Mouse (Mus musculus): ENCODE measurements around the gene Adam12.
A peak's percentile ranks its signal among the peaks of the same experiment; 100 is the strongest.

The Adam12 gene

DNA sequence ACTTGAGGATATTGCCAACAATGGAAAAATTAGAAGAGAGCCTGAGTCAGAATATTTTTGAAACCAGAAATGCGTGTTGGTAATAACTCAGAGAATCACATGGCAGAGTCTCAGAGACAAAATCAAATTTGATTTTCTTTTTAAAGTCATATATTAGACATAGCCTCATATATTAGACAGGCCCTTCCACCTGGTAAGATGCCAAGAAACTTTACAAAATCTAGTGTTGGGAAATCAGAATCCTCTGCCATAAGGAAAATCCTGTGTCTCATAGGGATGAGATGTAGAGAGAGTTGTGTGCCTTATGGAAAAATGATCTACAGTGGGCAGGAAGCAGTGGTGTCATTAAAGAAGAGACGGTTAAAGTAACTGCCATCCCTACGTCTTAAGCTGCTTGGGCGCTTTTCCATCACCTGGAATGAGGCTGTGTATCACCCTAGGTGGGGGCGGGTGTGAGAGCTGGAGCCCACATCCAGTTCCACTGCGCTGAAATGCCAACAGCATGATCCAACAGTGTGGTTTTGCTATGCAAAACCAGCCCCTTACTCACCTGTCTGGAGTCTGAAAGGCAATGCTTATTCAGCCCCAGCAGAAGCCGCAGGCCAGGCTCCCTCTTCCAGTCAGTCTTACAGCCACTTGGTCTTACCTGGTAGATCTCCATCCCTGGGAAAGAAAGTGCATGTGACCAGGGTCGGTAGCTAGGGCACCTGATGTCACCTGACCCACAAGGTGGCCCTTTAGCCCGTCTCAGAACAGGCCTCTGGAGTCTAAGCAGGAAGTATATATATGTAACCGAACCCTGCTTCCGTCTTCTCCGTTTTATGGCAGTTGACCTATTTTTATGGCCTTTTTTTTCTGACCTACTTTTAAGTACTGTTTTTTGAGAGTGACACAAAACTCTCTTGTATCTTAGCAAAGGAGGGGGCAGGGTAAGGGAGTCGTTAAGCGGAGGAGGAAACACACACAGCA lies at the start of gene Adam12:
Gene Adam12 (minus strand): TSS at position 769 of the 969 bp plus-strand sequence.
- DNase-seq (ENCODE audit: low spot score in 2 of 2): no peak

DNA sequence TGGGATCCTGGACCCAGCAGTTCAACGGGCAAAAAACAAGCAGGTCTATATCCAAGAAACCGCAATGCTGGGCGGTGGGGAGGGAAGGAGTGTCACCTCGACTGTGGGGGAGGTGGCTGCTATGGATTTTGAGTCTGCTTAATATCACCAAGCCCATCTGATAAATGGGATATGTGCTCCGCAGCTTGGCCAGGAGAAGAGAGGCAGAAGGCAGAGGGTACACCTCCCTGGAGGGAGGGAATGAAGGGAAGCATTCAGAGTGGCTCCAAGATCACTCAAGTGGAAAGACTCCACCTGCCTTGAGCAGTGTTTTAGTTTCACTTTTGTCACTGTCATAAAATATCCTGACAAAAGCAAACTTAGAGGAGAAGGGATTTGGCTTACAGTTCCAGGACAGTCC lies 41.0 kb upstream of the Adam12 start:
- no peak for DNase-seq (ENCODE audit: low spot score in 2 of 2)

DNA sequence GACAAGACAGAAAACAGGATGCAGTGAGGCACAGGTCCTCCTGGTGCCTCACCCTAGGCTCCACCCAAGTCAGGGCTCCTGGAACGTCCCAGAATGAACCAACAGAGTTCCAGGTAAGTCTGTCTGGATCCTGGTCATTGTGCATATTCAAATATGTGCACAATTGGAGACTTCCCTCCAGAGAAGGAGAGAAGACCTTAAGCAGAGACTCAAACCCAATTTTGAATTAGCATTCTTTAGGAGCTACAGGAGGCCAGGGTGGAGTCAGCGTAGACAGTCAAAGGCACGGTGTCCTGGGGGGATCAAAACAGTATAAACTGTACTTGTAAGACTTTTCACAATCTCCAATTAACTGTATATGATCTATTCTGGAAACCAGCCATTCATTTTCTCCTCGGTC lies 40.5 kb upstream of the Adam12 start:
- DNase-seq (ENCODE audit: low spot score in 2 of 2): no peak

DNA sequence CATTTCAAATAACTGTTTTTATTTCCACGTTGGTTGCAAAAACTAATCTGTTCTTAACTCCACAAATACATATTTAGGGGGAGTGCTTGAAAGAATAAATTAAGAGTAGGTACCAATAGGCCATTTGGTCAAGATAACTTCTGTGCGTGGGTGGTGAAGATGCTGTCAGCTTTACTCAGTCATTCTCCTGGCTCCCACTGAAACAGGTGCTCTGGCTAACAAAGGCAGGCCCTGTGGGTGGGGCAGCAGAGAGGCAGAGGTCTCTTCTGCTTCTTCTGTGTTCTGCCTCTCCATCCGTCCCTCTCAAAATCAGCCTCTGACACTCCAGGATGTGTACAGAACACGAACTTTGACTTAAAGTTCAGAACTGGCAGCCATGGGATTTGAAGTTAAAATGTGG lies 33.8 kb upstream of the Adam12 start:
- DNase-seq (ENCODE audit: low spot score in 2 of 2): no peak

DNA sequence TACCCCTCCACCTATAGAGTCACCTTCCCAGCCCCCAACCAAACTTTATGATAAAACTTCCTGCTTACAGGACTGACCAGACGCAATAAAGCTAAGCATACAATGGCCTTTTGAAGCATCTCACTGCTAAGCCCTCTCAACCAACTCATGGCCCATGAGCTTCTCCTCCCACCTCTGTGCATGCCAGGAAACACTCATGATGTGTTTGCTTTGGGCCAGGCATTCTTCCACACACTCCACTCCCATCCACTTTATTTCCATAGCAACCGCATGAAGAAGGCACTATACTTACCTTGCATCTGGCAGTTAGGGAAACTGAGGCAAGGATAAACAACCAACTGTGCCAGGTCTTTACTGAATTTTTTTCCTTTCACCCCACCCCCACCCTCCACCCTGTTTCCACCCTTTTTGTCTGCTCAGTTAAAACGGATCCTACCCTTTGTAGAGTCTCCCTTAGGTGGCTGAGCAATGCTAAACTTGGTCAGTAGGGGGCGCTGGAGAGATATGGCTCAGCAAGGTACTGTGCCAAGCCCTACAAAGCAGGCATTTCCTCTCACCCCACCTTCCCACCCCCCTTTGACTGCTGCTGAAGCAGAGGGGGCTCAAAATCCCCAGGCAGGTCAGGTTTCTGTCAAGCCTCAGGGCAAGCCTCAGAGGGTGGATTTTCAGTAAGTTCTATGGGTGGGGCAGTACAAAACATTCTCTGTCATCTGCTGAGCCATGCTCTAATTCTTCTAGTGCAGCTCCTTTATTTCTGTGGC lies 31.4 kb upstream of the Adam12 start:
- peak; percentile 14 to 55 for DNase-seq (ENCODE audit: low spot score in 2 of 2)

DNA sequence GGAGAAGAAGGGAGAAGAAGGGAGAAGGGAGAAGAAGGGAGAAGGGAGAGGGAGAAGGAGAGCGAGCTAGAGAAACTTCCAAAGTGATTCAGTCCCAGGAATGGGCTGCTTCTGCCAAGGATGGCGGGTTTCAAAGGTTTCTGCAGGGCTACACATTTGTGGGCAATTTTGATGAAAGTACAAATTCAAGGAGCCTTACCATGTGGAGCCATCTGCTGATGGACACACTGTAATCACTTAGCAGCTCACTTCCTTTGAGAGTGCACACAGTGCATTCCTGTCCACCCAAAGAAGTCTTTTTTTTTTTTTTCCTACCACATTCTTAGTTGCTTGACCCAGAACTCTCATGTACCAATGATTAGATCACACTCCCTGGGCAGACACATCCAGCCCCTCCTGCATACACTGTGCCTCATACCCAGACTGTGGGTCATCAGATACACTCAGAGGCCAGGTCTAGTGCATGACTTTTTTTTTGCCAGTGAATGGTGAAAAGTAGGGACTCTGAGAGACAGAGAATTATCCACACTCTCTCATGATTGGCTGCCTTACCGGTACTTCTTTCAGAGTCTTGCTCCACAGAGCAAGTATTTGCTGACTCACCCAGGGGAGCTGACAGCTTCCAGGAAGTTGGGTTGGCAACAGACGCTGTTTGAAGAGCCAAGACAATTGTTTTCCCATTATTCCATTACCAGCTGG lies 29.2 kb upstream of the Adam12 start:
- no peak for DNase-seq (ENCODE audit: low spot score in 2 of 2)

DNA sequence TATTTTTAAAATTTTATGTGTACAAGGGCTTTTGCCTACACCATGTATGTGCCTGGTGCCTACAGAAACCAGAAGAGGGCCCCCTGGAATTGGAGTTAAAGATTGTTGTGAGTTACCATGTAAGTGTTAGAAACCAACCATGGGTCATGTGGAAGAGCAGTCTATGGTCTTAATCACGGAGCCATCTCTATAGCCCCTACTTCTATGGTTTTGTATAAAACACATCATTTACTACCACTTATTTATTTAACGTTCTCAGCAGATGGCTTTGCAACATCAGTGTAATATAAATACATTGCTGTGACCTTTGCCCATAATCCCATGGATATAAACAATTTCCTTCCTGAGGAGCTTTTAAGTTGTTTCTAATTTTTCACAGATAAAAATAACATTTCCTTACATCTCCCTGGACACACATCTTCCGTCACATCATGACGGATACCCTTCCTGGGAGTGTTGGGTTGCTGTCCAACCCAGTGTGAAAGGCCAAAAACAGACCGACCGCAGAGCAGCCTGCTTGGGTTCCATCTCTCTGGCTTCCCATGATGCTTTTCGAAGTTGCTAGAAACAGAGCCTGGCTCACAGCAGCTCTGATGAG lies 18.4 kb upstream of the Adam12 start:
- no peak for DNase-seq (ENCODE audit: low spot score in 2 of 2)

DNA sequence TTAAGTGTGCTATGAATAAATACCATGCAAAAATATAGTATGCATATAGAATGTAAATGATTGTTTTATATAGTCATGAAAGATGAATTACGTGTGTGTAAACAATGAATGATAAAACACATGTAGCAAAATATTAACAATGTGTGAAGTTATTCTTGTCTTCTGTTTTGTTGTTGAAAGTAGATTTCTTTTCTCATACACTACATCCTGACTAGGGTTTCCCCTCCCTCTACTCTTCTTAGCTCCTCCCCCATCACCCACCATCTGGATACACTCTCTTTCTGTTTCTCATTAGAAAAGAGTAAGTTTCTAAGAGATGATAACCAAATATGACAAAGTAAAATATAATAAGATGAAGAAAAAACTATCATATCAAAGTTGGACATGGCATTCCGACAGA lies 16.1 kb upstream of the Adam12 start:
- no peak for DNase-seq (ENCODE audit: low spot score in 2 of 2)

DNA sequence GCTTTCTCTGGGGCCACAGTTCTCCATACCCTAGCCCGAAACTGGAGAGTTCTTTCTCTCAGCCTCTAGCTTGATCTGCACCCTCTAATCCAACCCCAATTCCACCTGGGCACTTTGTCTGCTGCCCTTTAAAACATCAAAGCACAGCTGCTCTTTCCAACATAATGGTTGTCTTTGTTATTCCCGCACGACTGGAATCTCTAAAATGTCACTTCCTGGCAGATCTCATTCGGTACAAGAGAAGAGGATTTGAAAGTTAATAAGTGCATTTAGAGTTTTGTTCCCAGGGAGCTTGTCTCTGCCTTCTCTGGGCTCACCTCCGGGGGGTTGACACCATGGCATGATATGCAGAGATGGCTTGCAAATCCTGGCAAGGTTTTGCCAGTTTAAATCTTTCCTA lies 14.7 kb upstream of the Adam12 start:
- DNase-seq (ENCODE audit: low spot score in 2 of 2): no peak

DNA sequence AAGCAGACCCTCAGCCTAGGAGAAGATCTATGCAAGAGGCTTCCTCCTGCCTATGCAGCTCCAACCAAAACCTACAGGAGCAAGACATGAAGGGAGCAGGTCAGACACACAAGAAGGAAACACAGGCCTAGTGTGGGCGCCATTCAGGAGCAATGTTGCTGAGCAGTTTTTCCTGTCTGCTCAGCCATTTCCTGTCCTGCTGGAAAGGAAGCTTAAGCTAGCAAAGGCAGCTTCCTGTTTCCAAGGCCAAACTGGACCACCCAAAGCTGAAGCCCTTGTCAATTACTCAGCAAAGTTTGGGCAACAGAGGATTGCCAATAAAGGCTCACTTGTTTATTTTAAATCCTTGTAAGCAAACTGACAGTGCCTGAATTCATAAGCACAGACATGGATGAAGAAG lies 10.8 kb upstream of the Adam12 start:
- DNase-seq (ENCODE audit: low spot score in 2 of 2): no peak

DNA sequence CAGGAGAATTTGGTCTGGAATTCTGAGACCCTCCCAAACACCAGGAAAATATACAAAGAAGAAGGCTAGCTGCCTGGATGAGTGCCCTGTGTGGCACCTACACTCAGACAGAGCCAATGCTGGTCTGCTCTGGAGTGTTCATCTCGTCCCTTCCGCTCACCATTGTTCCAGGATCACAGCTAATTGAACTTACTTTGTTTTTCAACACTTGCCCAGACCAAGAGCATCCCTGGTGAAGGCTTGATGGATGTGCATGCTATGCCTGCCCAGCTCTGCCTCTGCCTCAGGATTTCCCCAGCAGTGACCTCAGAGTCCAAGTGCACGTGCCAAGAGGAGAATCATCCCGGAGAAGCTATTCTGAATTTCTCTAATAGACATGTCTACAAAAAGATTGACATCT lies 9.3 kb upstream of the Adam12 start:
- DNase-seq (ENCODE audit: low spot score in 2 of 2): no peak

DNA sequence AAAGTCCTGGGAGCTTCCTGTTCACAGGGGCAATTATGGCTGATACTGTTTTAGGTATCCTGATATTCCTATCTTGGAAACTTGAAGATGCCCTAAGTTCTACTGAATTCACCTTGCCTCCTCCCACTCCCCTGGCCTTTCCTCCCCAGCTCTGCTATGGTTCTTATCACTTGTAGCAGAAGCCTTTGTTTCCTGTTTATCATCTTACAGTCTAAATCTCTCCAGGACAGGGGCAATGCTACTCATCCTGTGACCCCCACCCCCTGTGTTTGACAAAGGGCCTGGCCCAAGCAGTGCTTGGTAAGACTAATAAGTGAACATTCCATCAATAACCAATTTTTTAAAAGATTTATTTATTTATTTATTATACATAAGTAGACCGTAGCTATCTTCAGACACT lies 8.6 kb upstream of the Adam12 start:
- no peak for DNase-seq (ENCODE audit: low spot score in 2 of 2)

DNA sequence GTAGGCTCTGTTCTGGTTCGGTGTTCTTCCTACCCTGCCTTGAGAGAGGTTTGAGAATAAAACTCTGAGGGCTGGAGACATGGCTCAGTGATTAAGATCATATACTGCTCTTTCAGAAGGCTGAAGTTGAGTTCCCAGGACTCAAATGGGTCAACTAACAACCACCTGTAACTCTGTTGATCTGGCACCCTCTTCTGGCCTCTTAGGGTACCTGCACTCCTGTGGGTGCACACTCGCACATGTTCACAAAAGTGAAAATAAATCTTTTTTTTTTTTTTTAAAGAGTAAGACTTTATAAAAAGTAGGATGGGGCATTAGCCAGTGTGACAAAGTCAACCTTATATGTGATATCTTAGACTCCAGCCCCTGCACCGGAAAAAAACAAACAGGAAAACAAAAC lies 6.9 kb upstream of the Adam12 start:
- no peak for DNase-seq (ENCODE audit: low spot score in 2 of 2)

DNA sequence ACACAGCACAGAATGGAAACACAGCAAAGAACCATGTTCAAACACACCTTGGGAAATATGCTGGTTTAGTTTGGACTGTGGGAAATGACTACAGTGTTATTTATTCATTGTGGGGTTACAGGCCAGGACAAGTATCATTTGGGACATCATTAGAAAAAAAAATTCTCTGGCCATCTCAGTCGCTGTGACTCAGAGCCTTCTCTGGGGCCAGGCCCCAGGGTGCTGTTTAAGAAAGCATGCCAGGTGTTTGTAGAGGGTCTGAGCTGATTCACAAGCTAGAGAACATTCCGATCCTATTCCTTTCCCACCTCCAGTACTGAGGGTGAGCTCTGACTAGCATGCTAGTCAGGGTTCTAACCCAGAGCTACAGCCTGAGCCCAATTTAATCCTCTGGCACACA lies 5.4 kb upstream of the Adam12 start:
- DNase-seq (ENCODE audit: low spot score in 2 of 2): no peak

DNA sequence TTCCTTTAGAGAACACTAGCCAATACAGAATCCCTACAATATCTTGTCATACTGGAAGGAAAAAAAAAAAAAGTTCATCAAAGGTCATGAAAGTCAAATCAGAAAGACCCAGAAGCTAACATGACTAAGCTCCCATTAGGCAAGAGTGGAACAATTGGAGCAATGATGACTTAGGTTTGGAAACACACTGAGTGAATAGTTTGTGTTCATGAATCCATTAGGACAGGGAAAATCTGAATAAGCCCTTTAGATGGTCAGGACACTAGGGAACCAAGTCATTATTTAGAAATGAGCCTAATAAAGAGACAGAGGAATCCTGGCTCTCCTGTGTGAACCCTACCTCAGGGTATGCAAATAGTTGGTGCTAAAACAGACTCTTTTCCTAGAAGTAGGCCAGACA lies 4.8 kb upstream of the Adam12 start:
- DNase-seq (ENCODE audit: low spot score in 2 of 2): no peak

DNA sequence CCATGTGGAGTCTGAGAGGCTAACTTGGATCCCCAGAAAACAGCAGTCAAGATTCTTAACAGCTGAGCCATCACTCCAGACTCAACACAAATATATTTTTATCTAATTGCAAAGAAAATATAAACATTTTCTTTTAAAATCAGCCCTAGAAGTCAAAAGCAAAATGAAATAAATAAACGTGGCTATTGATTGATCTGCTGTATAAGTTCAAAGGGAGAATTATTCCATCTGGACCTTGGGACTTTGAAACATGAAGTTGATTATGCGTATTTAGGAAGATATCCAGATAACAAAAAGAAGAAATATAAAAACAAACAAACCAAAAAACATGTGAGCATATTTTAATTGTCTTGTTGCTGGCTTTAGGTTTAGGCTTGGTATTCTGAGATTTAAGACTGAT lies 3.6 kb upstream of the Adam12 start:
- no peak for DNase-seq (ENCODE audit: low spot score in 2 of 2)

DNA sequence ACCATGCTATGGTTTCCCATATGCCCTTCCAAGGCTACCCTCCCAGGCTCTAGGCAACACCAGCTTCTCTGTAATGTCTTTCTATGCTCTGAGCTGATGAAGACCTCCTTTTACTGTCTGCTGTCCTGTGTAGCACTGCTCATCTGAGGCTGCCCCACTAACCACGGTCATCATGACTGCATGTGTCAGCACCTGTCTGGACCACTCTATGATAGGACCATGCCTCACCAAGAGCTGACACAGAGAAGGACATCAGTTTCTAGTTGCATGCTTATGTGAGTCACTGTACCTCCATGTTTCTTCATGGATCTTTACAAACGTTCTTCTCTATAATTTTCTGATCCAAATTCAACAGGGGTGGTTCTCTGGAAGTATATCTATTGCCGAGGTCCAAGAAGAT lies 1.2 kb downstream of the Adam12 start:
- no peak for DNase-seq (ENCODE audit: low spot score in 2 of 2)

DNA sequence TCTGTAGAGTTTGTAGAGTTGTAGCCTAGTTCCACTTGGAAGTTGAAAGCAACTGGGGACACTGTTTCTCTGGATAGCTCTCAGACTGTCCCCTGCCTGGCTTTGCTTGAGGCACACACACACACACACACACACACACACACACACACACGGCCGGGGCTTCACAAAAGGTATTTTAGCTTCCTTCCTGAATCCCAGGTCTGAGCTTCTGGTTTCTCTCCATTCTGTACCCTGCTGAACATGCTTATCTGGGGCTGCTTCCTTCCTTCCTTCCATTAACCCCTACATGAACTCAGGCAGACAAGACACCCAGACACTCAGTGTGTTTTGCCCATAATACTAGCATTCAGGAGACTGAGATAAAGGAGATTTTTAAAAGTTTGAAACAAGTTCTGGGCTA lies 2.0 kb downstream of the Adam12 start:
- no peak for DNase-seq (ENCODE audit: low spot score in 2 of 2)

DNA sequence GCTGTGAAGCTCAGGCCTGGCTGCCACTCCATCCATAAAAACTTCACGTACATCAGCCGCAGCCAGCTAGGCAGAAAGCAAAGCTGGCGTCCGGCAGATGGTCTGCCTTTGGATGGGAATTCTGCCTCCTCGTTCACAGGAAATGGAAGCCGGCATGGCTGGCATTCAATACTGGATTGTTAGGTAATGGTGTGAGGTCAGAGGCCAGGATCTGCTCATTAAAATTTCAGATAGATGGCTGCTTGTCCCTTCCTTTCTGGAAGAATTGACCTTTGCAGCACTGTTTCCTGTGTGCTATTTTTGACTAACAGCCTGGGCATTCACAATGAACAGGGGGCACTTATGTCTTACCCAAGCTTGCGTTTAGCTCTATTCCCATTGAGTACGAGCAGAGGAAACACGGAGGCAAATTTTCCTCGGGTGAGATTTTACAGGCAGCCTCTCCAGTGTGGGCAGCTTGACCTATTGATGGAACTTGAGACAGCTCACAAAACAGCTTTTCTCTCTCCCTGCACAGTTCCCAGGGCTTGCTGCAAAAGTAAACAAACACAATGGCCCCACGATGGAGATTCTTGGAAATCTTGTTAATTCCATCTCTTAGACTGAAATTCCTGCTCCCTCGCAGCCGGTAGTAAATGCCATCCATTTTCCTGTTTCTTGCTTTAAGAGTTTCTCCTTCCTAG lies 4.0 kb downstream of the Adam12 start:
- no peak for DNase-seq (ENCODE audit: low spot score in 2 of 2)

DNA sequence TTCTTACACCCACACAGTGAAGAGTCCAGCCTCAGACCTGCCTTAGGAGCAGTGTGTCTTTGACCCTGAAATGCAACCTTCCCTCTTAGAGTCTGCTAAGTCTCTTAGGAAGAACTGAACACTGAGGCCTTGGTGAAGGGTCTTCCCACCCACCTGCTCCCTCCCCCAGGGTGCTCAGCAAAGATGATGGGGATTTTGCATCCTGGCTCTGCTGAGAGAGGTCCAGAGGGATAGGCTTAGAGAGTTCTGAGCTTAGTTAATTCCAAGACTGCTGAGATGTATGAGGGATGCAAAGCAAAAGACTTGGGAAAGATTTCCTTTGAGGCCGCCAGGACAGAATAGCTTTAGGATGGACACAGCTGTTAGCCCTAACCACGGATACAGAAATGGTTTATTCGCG lies 4.8 kb downstream of the Adam12 start:
- DNase-seq (ENCODE audit: low spot score in 2 of 2): no peak

DNA sequence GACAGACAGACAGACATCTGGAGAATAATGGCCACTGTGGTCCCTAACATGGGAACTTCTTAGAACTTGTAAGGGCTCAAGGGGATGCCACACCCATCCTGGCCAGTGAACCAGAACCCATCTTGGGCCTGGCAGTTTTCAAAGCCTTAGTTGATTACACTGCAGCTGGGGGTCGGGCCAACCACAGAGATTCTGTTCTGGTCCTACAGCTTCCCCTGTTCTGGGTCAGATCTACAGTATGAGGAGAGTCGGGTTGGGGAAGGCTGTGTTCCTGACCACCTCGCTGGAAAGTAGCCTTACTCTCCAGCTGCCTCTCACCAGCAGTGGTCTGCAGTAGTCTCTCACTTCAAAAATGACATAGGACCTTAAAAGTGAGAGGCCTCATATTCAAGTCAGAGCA lies 5.7 kb downstream of the Adam12 start:
- DNase-seq (ENCODE audit: low spot score in 2 of 2): no peak

All from frontal cortex, postnatal 14 days (tissue).